Mouse (Mus musculus) neural tube, embryonic 14.5 days (tissue): ENCODE results near the gene 1700042G07Rik. TPM values are rescaled to one million over a fixed set of nuclear protein-coding genes. Genes with fewer than 3 reads are reported as not detected.

Experiments used
- ATAC-seq: fragments of 200-750 bp; cut with Nextera tagmentation; 2 replicates; pipeline ENCODE4 v1.8.0; 2017; ENCODE audit warnings: low read depth, mild to moderate bottlenecking, moderate TSS enrichment, moderate library complexity
- H3K27ac ChIP-seq: fragments of 300-500 bp; sonication (generic); 2 replicates; pipeline ENCODE4 v1.5.1; 2014; ENCODE audit warnings: low read depth, mild to moderate bottlenecking, control low read depth, low read length, moderate library complexity, mixed read lengths
- H3K27me3 ChIP-seq: fragments of 300-500 bp; sonication (generic); 2 replicates; pipeline ENCODE4 v1.6.1; 2014; ENCODE audit warnings: low read length; ENCODE audit not compliant: control insufficient read depth, insufficient read depth
- H3K36me3 ChIP-seq: fragments of 300-500 bp; sonication (generic); 2 replicates; pipeline ENCODE4 v1.6.1; 2014; ENCODE audit warnings: low read length, mixed read lengths; ENCODE audit not compliant: control insufficient read depth, insufficient read depth
- H3K4me1 ChIP-seq: fragments of 300-500 bp; sonication (generic); 2 replicates; pipeline ENCODE4 v1.6.1; 2014; ENCODE audit warnings: low read length; ENCODE audit not compliant: control insufficient read depth, insufficient read depth
- H3K4me2 ChIP-seq: fragments of 300-500 bp; sonication (generic); 2 replicates; pipeline ENCODE4 v1.6.1; 2014; ENCODE audit warnings: mild to moderate bottlenecking, low read depth, low read length, control low read depth
- H3K4me3 ChIP-seq: fragments of 300-500 bp; sonication (generic); 2 replicates; pipeline ENCODE4 v1.5.1; 2014; ENCODE audit warnings: low read depth, low read length, control low read depth, mixed read lengths
- H3K9ac ChIP-seq: fragments of 300-500 bp; sonication (generic); replicated peaks from 2 replicates; pipeline ENCODE4 v1.6.1; 2014; ENCODE audit warnings: low read depth, mild to moderate bottlenecking, control low read depth, low read length, mixed read lengths
- H3K9me3 ChIP-seq: fragments of 300-500 bp; sonication (generic); 2 replicates; pipeline ENCODE4 v1.6.1; 2016; ENCODE audit warnings: low read length; ENCODE audit not compliant: control insufficient read depth
- WGBS: fragments of 180-500 bp; shearing (Covaris S2); extraction: QIAGEN DNeasy Blood & Tissue Kit; methylation state at CpG from one replicate; pipeline ENCODE4 v1.1.7; 2014; 5-methylcytosine and 5-hydroxymethylcytosine counted together
- polyA plus RNA-seq: library from polyadenylated mRNA; unstranded; fragments of >200 nt; fragmentation: Nextera tagmentation; extraction: Ambion mirVana; gene quantifications from 2 replicates; pipeline ENCODE4 v1.2.1, GENCODE M21; 2014

1700042G07Rik gene
- polyA plus RNA-seq, 1 experiment from 2014 or later: not detected

GRCm38 (mm10) chr4:116152702-116153101, 20.5 kb upstream of the 1700042G07Rik start:
- WGBS: 96% methylated on average over 15 of the region's 15 CpGs

GRCm38 (mm10) chr4:116157882-116158281, 15.3 kb upstream of the 1700042G07Rik start:
- Histone ChIP-seq H3K36me3 (peaks cover 52% of the 10 kb centered on the region), H3K27me3 (no peaks in the 10 kb centered on the region), H3K9ac (no peak overlapping the region), H3K4me1 (no peaks in the 10 kb centered on the region), H3K4me2 (no peak overlapping the region), H3K9me3 (no peaks in the 10 kb centered on the region), H3K4me3 (no peak overlapping the region), H3K27ac (no peak overlapping the region)
- WGBS: 100% methylated on average over 2 of the region's 2 CpGs
- ATAC-seq: no peak

More at GRCm38 (mm10) chr4:116152702-116153101, 20.5 kb upstream of the 1700042G07Rik start:
- Histone ChIP-seq H3K4me1 (peaks cover 7% of the 10 kb centered on the region), H3K27ac (no peak overlapping the region), H3K36me3 (peaks cover 43% of the 10 kb centered on the region), H3K4me3 (no peak overlapping the region), H3K9ac (no peak overlapping the region), H3K27me3 (no peaks in the 10 kb centered on the region), H3K4me2 (no peak overlapping the region), H3K9me3 (no peaks in the 10 kb centered on the region)
- ATAC-seq: no peak

- no peaks in the 10 kb centered on the region for H3K27me3 ChIP-seq
- peak; percentile 67; the same call in 1 of the 2 replicates for ATAC-seq
- H3K4me1 ChIP-seq: no peaks in the 10 kb centered on the region
- H3K4me3 ChIP-seq: no peak overlapping the region
- no peak overlapping the region for H3K4me2 ChIP-seq
- no peaks in the 10 kb centered on the region for H3K9me3 ChIP-seq
- H3K36me3 ChIP-seq: peaks cover 37% of the 10 kb centered on the region
- 67% methylated on average over 3 of the region's 3 CpGs for WGBS
- H3K27ac ChIP-seq: no peak overlapping the region
- H3K9ac ChIP-seq: no peak overlapping the region
Observed at GRCm38 (mm10) chr4:116159912-116160311, 13.3 kb upstream of the 1700042G07Rik start.

GRCm38 (mm10) chr4:116160769-116161168, 12.4 kb upstream of the 1700042G07Rik start:
- Histone ChIP-seq H3K27me3 (no peaks in the 10 kb centered on the region), H3K36me3 (peaks cover 32% of the 10 kb centered on the region), H3K9me3 (no peaks in the 10 kb centered on the region), H3K9ac (no peak overlapping the region), H3K4me3 (no peak overlapping the region), H3K4me2 (no peak overlapping the region), H3K4me1 (no peaks in the 10 kb centered on the region), H3K27ac (no peak overlapping the region)
- WGBS: 87% methylated on average over 3 of the region's 3 CpGs
- ATAC-seq: no peak

- no peaks in the 10 kb centered on the region for H3K9me3 ChIP-seq
- no peak for ATAC-seq
- H3K27ac ChIP-seq: no peak overlapping the region
- WGBS: 79% methylated on average over 4 of the region's 4 CpGs
- peaks cover 18% of the 10 kb centered on the region; the same call in 1 of the 2 replicates for H3K36me3 ChIP-seq
- H3K4me1 ChIP-seq: no peaks in the 10 kb centered on the region
- no peak overlapping the region for H3K4me2 ChIP-seq
- no peak overlapping the region for H3K9ac ChIP-seq
- no peaks in the 10 kb centered on the region for H3K27me3 ChIP-seq
- no peak overlapping the region for H3K4me3 ChIP-seq
Observed at GRCm38 (mm10) chr4:116162142-116162541, 11.0 kb upstream of the 1700042G07Rik start.

GRCm38 (mm10) chr4:116164759-116165554, 8.2 kb upstream of the 1700042G07Rik start:
- no peaks in the 10 kb centered on the region for H3K36me3 ChIP-seq
- no peaks in the 10 kb centered on the region for H3K4me1 ChIP-seq
- no peak overlapping the region for H3K27ac ChIP-seq
- WGBS: 85% methylated on average over 2 of the region's 2 CpGs
- no peaks in the 10 kb centered on the region for H3K27me3 ChIP-seq
- no peak for ATAC-seq
- no peak overlapping the region for H3K4me3 ChIP-seq
- no peak overlapping the region for H3K4me2 ChIP-seq
- H3K9ac ChIP-seq: no peak overlapping the region
- H3K9me3 ChIP-seq: no peaks in the 10 kb centered on the region

GRCm38 (mm10) chr4:116165708-116166407, 7.3 kb upstream of the 1700042G07Rik start:
- no peaks in the 10 kb centered on the region for H3K4me1 ChIP-seq
- no peaks in the 10 kb centered on the region for H3K9me3 ChIP-seq
- H3K4me3 ChIP-seq: no peak overlapping the region
- H3K9ac ChIP-seq: no peak overlapping the region
- ATAC-seq: no peak
- no peaks in the 10 kb centered on the region for H3K36me3 ChIP-seq
- no peak overlapping the region for H3K27ac ChIP-seq
- H3K27me3 ChIP-seq: no peaks in the 10 kb centered on the region
- H3K4me2 ChIP-seq: no peak overlapping the region
- WGBS: 76% methylated on average over 8 of the region's 8 CpGs

- Histone ChIP-seq H3K36me3 (no peaks in the 10 kb centered on the region), H3K4me2 (no peak within 1 kb of the TSS), H3K4me3 (no peak within 1 kb of the TSS), H3K9ac (no peak within 1 kb of the TSS), H3K4me1 (no peaks in the 10 kb centered on the region), H3K27ac (no peak within 1 kb of the TSS), H3K9me3 (no peaks in the 10 kb centered on the region), H3K27me3 (no peaks in the 10 kb centered on the region)
- ATAC-seq: no peak
- 40% methylated on average over 7 of the region's 7 CpGs for WGBS
Observed at GRCm38 (mm10) chr4:116167404-116167803, 5.8 kb upstream of the 1700042G07Rik start, which contains the start of gene Tspan1. TSS of gene Tspan1 (minus strand) at chr4:116167601.
